Mouse (Mus musculus) lung, embryonic 15.5 days (tissue): ENCODE data around the gene Gm13283. TPM values are rescaled to one million over a fixed set of nuclear protein-coding genes. Genes with fewer than 3 reads are reported as not detected.
"Not testable (repeated sequence)": the region's sequence is repeated elsewhere in the genome, so short reads cannot be mapped to it uniquely, and the experiment has no call there.

ENCODE experiments used
- ATAC-seq: fragments of 200-750 bp; cut with Nextera tagmentation; 2 replicates; pipeline ENCODE4 v1.8.0; 2017; ENCODE audit warnings: moderate number of reproducible peaks, borderline replicate concordance; ENCODE audit not compliant: low FRiP score, low TSS enrichment; ENCODE audit errors: extremely low read depth
- H3K27ac ChIP-seq: fragments of 300-500 bp; sonication (generic); 2 replicates; pipeline ENCODE4 v1.5.1; 2015; ENCODE audit warnings: moderate library complexity, mild to moderate bottlenecking, inconsistent platforms
- H3K27me3 ChIP-seq: fragments of 300-500 bp; sonication (generic); 2 replicates; pipeline ENCODE4 v1.6.1; 2015; ENCODE audit warnings: inconsistent platforms
- H3K36me3 ChIP-seq: fragments of 300-500 bp; sonication (generic); 2 replicates; pipeline ENCODE4 v1.6.1; 2015; ENCODE audit warnings: inconsistent platforms
- H3K4me1 ChIP-seq: fragments of 300-500 bp; sonication (generic); 2 replicates; pipeline ENCODE4 v1.6.1; 2015; ENCODE audit warnings: inconsistent platforms
- H3K4me2 ChIP-seq: fragments of 300-500 bp; sonication (generic); 2 replicates; pipeline ENCODE4 v1.6.1; 2015; ENCODE audit warnings: inconsistent platforms, mild to moderate bottlenecking, moderate library complexity
- H3K4me3 ChIP-seq: fragments of 300-500 bp; sonication (generic); 2 replicates; pipeline ENCODE4 v1.5.1; 2015; ENCODE audit warnings: mild to moderate bottlenecking, inconsistent platforms
- H3K9ac ChIP-seq: fragments of 300-500 bp; sonication (generic); 2 replicates; pipeline ENCODE4 v1.6.1; 2015; ENCODE audit warnings: inconsistent platforms
- H3K9me3 ChIP-seq: fragments of 300-500 bp; sonication (generic); 2 replicates; pipeline ENCODE4 v1.6.1; 2016; ENCODE audit warnings: inconsistent platforms
- WGBS: fragments of 180-500 bp; shearing (Covaris S2); methylation state at CpG from one replicate; pipeline ENCODE4 v1.1.7; 2015; 5-methylcytosine and 5-hydroxymethylcytosine counted together
- polyA plus RNA-seq: library from polyadenylated mRNA; unstranded; fragments of >200 nt; fragmentation: Nextera tagmentation; extraction: Ambion mirVana; gene quantifications from 2 replicates; pipeline ENCODE4 v1.2.1, GENCODE M21; 2015

Gene Gm13283
- 0.21 and 0.68 TPM in 2 replicates for polyA plus RNA-seq

DNA sequence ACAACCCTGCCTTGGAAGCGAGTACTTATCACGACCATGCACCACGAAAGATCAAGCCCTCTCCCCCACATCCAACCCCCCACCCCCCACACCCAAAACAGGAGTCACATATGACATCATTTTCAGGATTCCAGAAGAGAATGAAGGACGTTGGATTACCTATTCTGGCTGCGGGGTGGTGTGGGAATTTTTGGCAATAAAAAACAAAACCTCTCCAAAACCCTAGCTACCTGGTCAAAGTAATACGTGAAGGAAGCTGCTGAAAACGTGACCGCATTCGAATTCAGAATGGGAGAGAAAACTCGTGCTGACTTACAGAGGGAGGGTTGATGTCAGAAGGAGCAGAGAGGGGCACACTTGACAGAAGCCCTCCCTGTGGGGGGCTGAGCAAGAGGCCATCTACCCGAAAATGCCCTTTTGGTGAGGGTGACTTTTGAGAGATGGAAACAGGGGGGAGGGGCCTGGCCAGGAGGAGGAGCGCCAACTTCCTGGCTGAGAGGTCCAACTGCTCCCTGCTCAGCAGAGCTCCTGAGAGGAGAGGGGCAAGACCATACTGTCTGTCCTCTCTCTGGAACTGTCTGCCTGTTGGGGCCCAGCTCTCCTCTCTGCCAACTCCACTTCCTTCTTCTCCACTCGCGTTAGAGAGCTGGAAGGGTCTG, at the start of gene Gm13283:
Gene Gm13283 (plus strand): TSS at position 510 of the 659 bp plus-strand sequence.
- peak within 1 kb of the TSS; percentile 75 for H3K27ac ChIP-seq
- ATAC-seq, H3K9ac ChIP-seq, H3K36me3 ChIP-seq, H3K27me3 ChIP-seq, H3K9me3 ChIP-seq, H3K4me1 ChIP-seq: not testable (repeated sequence)
- H3K4me3 ChIP-seq, result peak within 1 kb of the TSS; percentile 35
- WGBS, result 21% methylated on average over 7 of the region's 14 CpGs
- peak within 1 kb of the TSS; percentile 50 for H3K4me2 ChIP-seq

- Histone ChIP-seq H3K36me3 (peaks cover 31% of the 10 kb centered on the region), H3K9me3 (no peaks in the 10 kb centered on the region), H3K4me1 (peaks cover 14% of the 10 kb centered on the region), H3K4me3 (no peak overlapping the region), H3K4me2 (no peak overlapping the region), H3K27me3 (no peaks in the 10 kb centered on the region), H3K9ac (no peak overlapping the region), H3K27ac (no peak overlapping the region)
- no peak for ATAC-seq
- WGBS, result 64% methylated on average over 1 of the region's 1 CpGs
Measured at GRCm38 (mm10) chr4:88714281-88714680, 45.6 kb upstream of the Gm13283 start.

DNA sequence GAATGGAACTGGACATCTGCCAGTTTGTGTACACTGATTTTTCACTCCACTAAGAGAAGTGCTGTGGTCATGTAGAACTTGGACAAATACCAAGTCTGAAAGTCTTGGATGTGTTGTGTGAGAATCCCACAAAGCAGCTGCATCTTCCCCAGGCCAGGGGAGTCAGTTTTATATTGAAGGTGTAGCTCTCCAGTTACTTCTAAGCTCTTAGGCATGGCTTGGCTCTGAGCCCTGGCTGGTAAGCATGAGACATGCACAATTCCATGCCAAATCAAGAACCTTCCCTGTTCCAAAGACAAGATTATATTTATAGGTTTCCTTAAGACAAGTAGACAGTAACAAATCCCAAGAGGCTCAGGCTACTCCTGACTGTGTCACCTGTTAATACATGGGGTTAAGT, 44.9 kb upstream of the Gm13283 start:
- Histone ChIP-seq H3K4me3 (no peak overlapping the region), H3K4me2 (no peak overlapping the region), H3K9me3 (no peaks in the 10 kb centered on the region), H3K27me3 (no peaks in the 10 kb centered on the region), H3K36me3 (peaks cover 31% of the 10 kb centered on the region), H3K9ac (no peak overlapping the region), H3K4me1 (peaks cover 19% of the 10 kb centered on the region), H3K27ac (no peak overlapping the region)
- no peak for ATAC-seq

GRCm38 (mm10) chr4:88718715-88719114, 41.2 kb upstream of the Gm13283 start:
- no peaks in the 10 kb centered on the region for H3K9me3 ChIP-seq
- peak overlapping the region; percentile 71 for H3K4me2 ChIP-seq
- peaks cover 41% of the 10 kb centered on the region for H3K36me3 ChIP-seq
- H3K4me1 ChIP-seq, result peaks cover 31% of the 10 kb centered on the region
- H3K9ac ChIP-seq, result peak overlapping the region; percentile 22; the same call in 1 of the 2 replicates
- H3K27ac ChIP-seq, result peak overlapping the region; percentile 19; the same call in 1 of the 2 replicates
- no peaks in the 10 kb centered on the region for H3K27me3 ChIP-seq
- H3K4me3 ChIP-seq, result peak overlapping the region; percentile 28
- no peak for ATAC-seq
- WGBS, result 34% methylated on average over 1 of the region's 1 CpGs

DNA sequence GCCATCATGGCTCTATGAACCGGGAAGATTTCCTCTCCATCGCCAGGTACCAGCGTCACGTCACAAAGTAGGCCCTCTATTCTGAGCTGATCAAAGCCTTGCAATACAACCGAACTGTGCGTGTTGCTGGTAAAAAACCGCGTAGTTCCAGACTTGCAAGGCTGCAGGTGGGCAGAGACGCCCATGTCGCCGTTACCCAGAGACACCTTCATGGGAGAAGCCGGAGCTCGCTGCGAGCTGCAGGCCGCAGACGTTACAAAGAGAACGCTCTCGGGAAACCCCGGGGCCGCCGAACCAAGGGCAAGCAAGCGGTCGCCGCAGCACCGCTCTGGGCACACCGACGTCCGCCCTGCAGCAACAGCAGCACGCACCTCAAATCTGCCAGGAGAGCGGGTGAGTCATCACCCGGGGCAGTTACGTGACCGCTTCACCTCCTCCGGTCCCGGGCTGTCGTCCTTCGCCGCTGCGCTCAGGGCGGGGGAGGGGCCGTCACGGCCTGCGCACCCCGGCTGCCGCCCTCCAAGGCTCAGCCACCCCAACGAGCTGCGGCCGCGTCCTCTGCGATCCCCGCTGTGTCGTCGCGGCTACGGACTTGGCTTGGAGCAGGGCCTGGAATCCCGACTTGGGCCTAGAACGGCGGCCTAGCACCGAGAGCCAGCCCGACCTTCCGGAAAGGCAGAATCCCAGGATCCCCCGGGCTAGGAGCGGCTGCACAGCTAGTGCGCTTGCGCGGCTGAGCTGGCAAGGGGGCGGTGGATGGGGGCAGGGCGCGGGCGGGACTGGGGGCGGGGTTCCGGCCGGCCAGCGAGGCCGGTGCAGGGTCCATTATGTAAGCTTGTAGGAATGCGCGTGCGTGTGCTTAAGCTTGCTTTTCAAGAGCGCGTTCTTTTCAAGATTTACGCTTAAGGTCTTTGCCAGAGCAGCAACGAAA, 37.9 kb upstream of the Gm13283 start, which contains the start of the genes Gm26566 and Klhl9:
Gene Gm26566 (plus strand): TSS at position 15 of the 931 bp plus-strand sequence.
Gene Klhl9 (minus strand): TSS at position 675 of the 931 bp plus-strand sequence.
- no peaks in the 10 kb centered on the region for H3K9me3 ChIP-seq
- no peaks in the 10 kb centered on the region for H3K27me3 ChIP-seq
- peak within 1 kb of the TSS; percentile 85 for H3K4me3 ChIP-seq
- H3K9ac ChIP-seq, result peak within 1 kb of the TSS; percentile 91
- under 1% methylated on average over 72 of the region's 82 CpGs for WGBS
- H3K27ac ChIP-seq, result peak within 1 kb of the TSS; percentile 97
- peak within 1 kb of the TSS; percentile 71 for H3K4me2 ChIP-seq
- ATAC-seq, result peak; percentile 98
- H3K36me3 ChIP-seq, result peaks cover 20% of the 10 kb centered on the region
- peaks cover 28% of the 10 kb centered on the region for H3K4me1 ChIP-seq

DNA sequence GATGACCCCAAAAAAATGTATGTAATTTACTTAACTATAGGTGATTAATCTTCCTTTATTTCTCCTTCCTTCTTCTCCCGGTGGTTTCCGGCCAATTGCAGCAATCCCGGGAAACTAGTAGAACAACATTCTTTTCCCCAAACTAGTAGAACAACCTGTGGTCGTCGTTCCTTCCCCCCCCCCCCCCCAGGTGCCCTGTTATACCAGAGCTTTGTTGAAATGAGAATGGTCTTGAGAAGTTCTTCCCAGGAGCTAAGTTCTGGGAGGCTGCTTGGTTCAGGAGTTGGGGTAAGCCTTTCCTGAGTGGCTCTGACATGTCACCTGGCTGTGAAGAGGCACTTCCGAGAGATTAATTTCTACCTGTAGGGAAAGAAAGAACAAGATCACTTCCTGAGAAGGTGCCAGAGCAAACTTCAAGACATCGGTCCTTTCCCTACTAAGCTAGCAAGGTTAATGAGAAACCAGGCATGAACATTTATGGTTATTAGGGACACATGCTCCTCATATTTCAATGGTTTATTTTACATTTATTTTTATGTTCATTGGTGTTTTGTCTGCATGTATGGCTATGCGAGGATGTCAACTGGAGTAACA, 36.3 kb upstream of the Gm13283 start:
- peaks cover 14% of the 10 kb centered on the region for H3K36me3 ChIP-seq
- H3K27me3 ChIP-seq, result no peaks in the 10 kb centered on the region
- H3K27ac ChIP-seq, result peak overlapping the region; percentile 97
- no peak overlapping the region for H3K4me3 ChIP-seq
- no peak for ATAC-seq
- H3K9me3 ChIP-seq, result no peaks in the 10 kb centered on the region
- H3K9ac ChIP-seq, result no peak overlapping the region
- peaks cover 21% of the 10 kb centered on the region for H3K4me1 ChIP-seq
- H3K4me2 ChIP-seq, result peak overlapping the region; percentile 29
- 51% methylated on average over 8 of the region's 8 CpGs for WGBS

DNA sequence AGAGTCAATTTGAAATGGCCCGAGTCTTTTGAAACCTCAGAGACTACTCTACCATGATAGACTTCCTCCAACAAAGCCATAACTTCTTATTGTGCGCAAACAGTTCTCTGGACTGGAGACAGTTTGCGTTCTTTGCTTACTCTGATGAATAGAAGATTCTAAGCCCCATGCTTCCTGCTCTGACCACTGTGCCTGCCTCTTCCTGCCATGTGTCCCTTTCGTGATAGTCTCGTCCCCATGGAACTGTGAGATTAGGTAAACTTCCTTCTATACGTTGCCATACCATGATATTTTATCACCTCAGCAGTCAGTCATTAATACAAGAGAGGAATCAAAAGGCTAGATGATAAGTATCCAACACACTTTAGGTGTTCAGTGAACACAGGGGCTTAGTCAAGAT, 33.2 kb upstream of the Gm13283 start:
- Histone ChIP-seq H3K4me2 (peak overlapping the region; percentile 16; the same call in 1 of the 2 replicates), H3K27me3 (no peaks in the 10 kb centered on the region), H3K27ac (peak overlapping the region; percentile 44), H3K9ac (no peak overlapping the region), H3K36me3 (no peaks in the 10 kb centered on the region), H3K4me3 (no peak overlapping the region), H3K4me1 (no peaks in the 10 kb centered on the region), H3K9me3 (no peaks in the 10 kb centered on the region)
- WGBS, result 66% methylated on average over 6 of the region's 6 CpGs
- ATAC-seq, result no peak

GRCm38 (mm10) chr4:88727324-88727723, 32.6 kb upstream of the Gm13283 start:
- Histone ChIP-seq H3K4me1 (no peaks in the 10 kb centered on the region), H3K27me3 (no peaks in the 10 kb centered on the region), H3K36me3 (no peaks in the 10 kb centered on the region), H3K9me3 (no peaks in the 10 kb centered on the region), H3K4me3 (no peak overlapping the region), H3K27ac (no peak overlapping the region), H3K4me2 (peak overlapping the region; percentile 16; the same call in 1 of the 2 replicates), H3K9ac (no peak overlapping the region)
- ATAC-seq, result no peak
- WGBS, result 0% methylated on average over 1 of the region's 1 CpGs

- H3K9me3 ChIP-seq, result no peaks in the 10 kb centered on the region
- H3K4me2 ChIP-seq, result no peak overlapping the region
- H3K36me3 ChIP-seq, result no peaks in the 10 kb centered on the region
- ATAC-seq, result no peak
- H3K4me1 ChIP-seq, result peaks cover 9% of the 10 kb centered on the region
- H3K4me3 ChIP-seq, result no peak overlapping the region
- no peaks in the 10 kb centered on the region for H3K27me3 ChIP-seq
- no peak overlapping the region for H3K27ac ChIP-seq
- no peak overlapping the region for H3K9ac ChIP-seq
- 5% methylated on average over 2 of the region's 2 CpGs for WGBS
Measured at GRCm38 (mm10) chr4:88738480-88738879, 21.4 kb upstream of the Gm13283 start.

GRCm38 (mm10) chr4:88739036-88739435, 20.9 kb upstream of the Gm13283 start:
- Histone ChIP-seq H3K9me3 (no peaks in the 10 kb centered on the region), H3K27ac (no peak overlapping the region), H3K27me3 (no peaks in the 10 kb centered on the region), H3K36me3 (no peaks in the 10 kb centered on the region), H3K4me3 (no peak overlapping the region), H3K4me2 (no peak overlapping the region), H3K4me1 (peaks cover 12% of the 10 kb centered on the region), H3K9ac (no peak overlapping the region)
- no peak for ATAC-seq
- WGBS, result 81% methylated on average over 6 of the region's 6 CpGs

DNA sequence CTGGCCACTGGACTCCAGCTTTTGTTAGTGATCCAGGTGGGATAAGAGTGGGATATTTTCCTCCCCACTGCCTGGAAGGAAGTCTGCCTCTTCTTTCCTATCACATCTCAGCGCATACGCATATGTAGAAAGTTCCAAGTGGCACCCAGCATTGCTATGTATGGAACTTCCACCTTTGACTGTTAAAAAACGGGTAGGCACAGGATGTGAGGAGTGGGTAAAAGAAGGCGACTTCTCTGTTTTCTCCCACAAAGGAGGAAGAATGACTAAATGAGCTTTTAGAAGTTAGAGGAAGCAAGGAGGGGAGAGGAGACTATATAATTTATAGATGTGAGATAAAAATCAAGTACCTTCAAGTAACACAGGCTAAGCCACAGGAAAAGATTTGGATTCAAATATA, 18.5 kb upstream of the Gm13283 start:
- H3K27me3 ChIP-seq, result no peaks in the 10 kb centered on the region
- WGBS, result 83% methylated on average over 4 of the region's 4 CpGs

More for the DNA sequence above, 18.5 kb upstream of the Gm13283 start:
- Histone ChIP-seq H3K4me2 (no peak overlapping the region), H3K27ac (no peak overlapping the region), H3K9me3 (no peaks in the 10 kb centered on the region), H3K4me1 (peaks cover 15% of the 10 kb centered on the region), H3K4me3 (no peak overlapping the region), H3K9ac (no peak overlapping the region), H3K36me3 (no peaks in the 10 kb centered on the region)
- no peak for ATAC-seq
